Mouse (Mus musculus) spleen, adult 2 months (tissue): Measurements from ENCODE around the gene Rbfox1.

Experiments used
- CTCF ChIP-seq: fragments of 200-500 bp; IDR thresholded peaks from 2 replicates; pipeline ENCODE4 v1.5.1; 2011; ENCODE audit warnings: mild to moderate bottlenecking, inconsistent platforms; ENCODE audit not compliant: insufficient read depth, insufficient read length, insufficient replicate concordance; ENCODE audit errors: extremely low read depth
- POLR2A ChIP-seq: fragments of 200-500 bp; IDR thresholded peaks from 2 replicates; pipeline ENCODE4 v1.6.1; 2011; ENCODE audit warnings: low read depth, low read length, inconsistent platforms

DNA sequence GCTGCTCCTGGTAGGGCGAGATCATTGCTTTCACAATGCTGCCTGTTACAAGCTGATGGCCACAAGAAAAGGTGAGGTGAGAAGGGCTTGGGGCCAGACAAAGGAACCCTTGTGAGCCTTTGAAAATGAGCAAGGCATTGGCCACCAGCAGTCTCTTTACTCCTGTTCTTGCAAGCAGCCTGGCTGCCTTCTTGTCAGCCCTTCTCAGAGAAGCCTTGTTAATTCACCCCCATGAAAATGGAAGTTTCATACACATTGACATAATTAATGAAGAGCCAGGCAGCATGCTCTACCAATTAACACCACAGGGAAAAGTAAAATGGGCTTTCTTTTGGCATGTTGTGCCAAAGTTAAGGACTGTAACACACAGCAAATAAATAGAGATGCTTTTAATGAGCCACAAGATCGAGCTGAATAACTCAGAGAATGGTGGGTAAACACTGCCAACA, 1076.8 kb downstream of the Rbfox1 start:
- TF ChIP-seq CTCF (no peak), POLR2A (no peak)
